In genomic region chr4:99032921-99033320, GRCm38 (mm10) we compare ENCODE assay signal across 14 mouse cellular contexts. TPM values are rescaled to one million over a fixed set of nuclear protein-coding genes. Genes with fewer than 3 reads are reported as not detected.
DNase-seq lines count a peak whose midpoint lies in the region; ATAC-seq and TF ChIP-seq lines count a peak whose summit lies in the region.
"Had no signal": no experiment of that assay in that cellular context is flagged by ENCODE, and none has a peak within 500 bp of the region (broad histone marks: within the 10 kb centered on the region; RNA-seq: fewer than 3 reads in every experiment).

No protein-coding gene starts in this region.

- DNase-seq in liver = peak; percentile 30
- DNase-seq in liver, embryonic 11.5 days (ENCODE audit: low spot score) = no peak
- DNase-seq in liver, adult 2 months (ENCODE audit: extremely low read depth, low read depth, low spot score) = peak; percentile 80
- no peak for DNase-seq in gastrocnemius, adult 8-10 months (ENCODE audit: low spot score in 2 of 2)
- DNase-seq in forebrain, embryonic 14.5 days (ENCODE audit: low spot score) = no peak
- DNase-seq in gastrocnemius, adult 2 months = no peak
- DNase-seq: cerebellum, adult 9-11 months; thymus, postnatal 14 days had no signal

- no peaks in the 10 kb centered on the region for H3K36me3 ChIP-seq in liver, embryonic 11.5 days (ENCODE audit: control insufficient read depth, insufficient read depth, low read length)
- H3K36me3 ChIP-seq in liver, adult 2 months (ENCODE audit: control insufficient read depth, insufficient read depth, low read length) = peaks cover 24% of the 10 kb centered on the region
- H3K36me3 ChIP-seq in forebrain, embryonic 14.5 days (ENCODE audit: control insufficient read depth, insufficient read depth, low read length) = no peaks in the 10 kb centered on the region
- H3K36me3 ChIP-seq: embryonic facial prominence, embryonic 13.5 days had no signal

- H3K27ac ChIP-seq in liver, embryonic 11.5 days (ENCODE audit: low read depth, low read length) = no peak overlapping the region
- peak overlapping the region; percentile 34 for H3K27ac ChIP-seq in liver, adult 2 months (replicated peaks; ENCODE audit: insufficient read depth, low read depth, low read length)
- H3K27ac ChIP-seq in forebrain, embryonic 14.5 days (ENCODE audit: low read depth, low read length) = no peak overlapping the region
- no peak overlapping the region for H3K27ac ChIP-seq in gastrocnemius, adult 2 months
- H3K27ac ChIP-seq: embryonic facial prominence, embryonic 13.5 days; limb, embryonic 10.5 days had no signal

- H3K4me1 ChIP-seq in liver, embryonic 11.5 days (replicated peaks; ENCODE audit: control insufficient read depth, insufficient read depth, low read length) = no peaks in the 10 kb centered on the region
- peaks cover 13% of the 10 kb centered on the region; the same call in 1 of the 2 replicates for H3K4me1 ChIP-seq in liver, adult 2 months (ENCODE audit: control insufficient read depth, insufficient read depth, low read length)
- H3K4me1 ChIP-seq in forebrain, embryonic 14.5 days (ENCODE audit: control insufficient read depth, insufficient read depth, low read length) = no peaks in the 10 kb centered on the region
- H3K4me1 ChIP-seq: embryonic facial prominence, embryonic 13.5 days; limb, embryonic 10.5 days had no signal

- no peak overlapping the region; the same call in 1 of the 2 replicates for H3K4me2 ChIP-seq in liver, embryonic 11.5 days
- no peak overlapping the region for H3K4me2 ChIP-seq in forebrain, embryonic 14.5 days (ENCODE audit: low read length)
- H3K4me2 ChIP-seq: embryonic facial prominence, embryonic 13.5 days had no signal

- no peak for TF ChIP-seq CTCF in liver, adult 2 months (IDR thresholded peaks at IDR 0.05; ENCODE audit: low read depth, low read length)
- no peak for TF ChIP-seq CTCF in gastrocnemius, adult 2 months (IDR thresholded peaks at IDR 0.05)

- no peak overlapping the region for H3K9ac ChIP-seq in liver, embryonic 11.5 days (ENCODE audit: low read depth, low read length)
- H3K9ac ChIP-seq in liver, adult 2 months (ENCODE audit: low read depth, low read length) = peak overlapping the region; percentile 29; the same call in 1 of the 2 replicates
- H3K9ac ChIP-seq in forebrain, embryonic 14.5 days (ENCODE audit: low read length) = no peak overlapping the region
- H3K9ac ChIP-seq: embryonic facial prominence, embryonic 13.5 days had no signal

- no peaks in the 10 kb centered on the region for H3K27me3 ChIP-seq in liver, embryonic 11.5 days (replicated peaks; ENCODE audit: control insufficient read depth, insufficient read depth, low read length)
- no peaks in the 10 kb centered on the region for H3K27me3 ChIP-seq in liver, adult 2 months (ENCODE audit: control insufficient read depth, insufficient read depth, low read length)
- H3K27me3 ChIP-seq in forebrain, embryonic 14.5 days (replicated peaks; ENCODE audit: control insufficient read depth, insufficient read depth, low read length) = no peaks in the 10 kb centered on the region
- H3K27me3 ChIP-seq: embryonic facial prominence, embryonic 13.5 days had no signal

- no peaks in the 10 kb centered on the region for H3K79me2 ChIP-seq in liver, adult 2 months (ENCODE audit: control insufficient read depth, insufficient read depth, low read length)

- H3K4me3 ChIP-seq in liver, embryonic 11.5 days (ENCODE audit: low read depth, low read length) = no peak overlapping the region
- peak overlapping the region; percentile 31 for H3K4me3 ChIP-seq in liver, adult 2 months (ENCODE audit: insufficient read depth, low read depth, low read length)
- no peak overlapping the region for H3K4me3 ChIP-seq in forebrain, embryonic 14.5 days (ENCODE audit: low read depth, low read length)
- H3K4me3 ChIP-seq in gastrocnemius, adult 2 months = no peak overlapping the region
- H3K4me3 ChIP-seq: embryonic facial prominence, embryonic 13.5 days; limb, embryonic 10.5 days had no signal

- WGBS in liver, embryonic 11.5 days = 43% methylated on average over 4 of the region's 4 CpGs
- WGBS in liver, adult 2 months = 15% methylated on average over 4 of the region's 4 CpGs
- WGBS in forebrain, embryonic 14.5 days = 82% methylated on average over 4 of the region's 4 CpGs

- intact Hi-C loops in gastrocnemius, adult 2 months (cut with DNase I) = no loop called here

- no peak for TF ChIP-seq POLR2A in liver, adult 2 months (IDR thresholded peaks at IDR 0.05; ENCODE audit: extremely low read depth, insufficient read depth, low read length)

- no peaks in the 10 kb centered on the region for H3K9me3 ChIP-seq in liver, embryonic 11.5 days (ENCODE audit: control insufficient read depth, low read length)
- H3K9me3 ChIP-seq in forebrain, embryonic 14.5 days (replicated peaks; ENCODE audit: control insufficient read depth, low read length) = no peaks in the 10 kb centered on the region
- H3K9me3 ChIP-seq: embryonic facial prominence, embryonic 13.5 days; limb, embryonic 10.5 days had no signal

- no peak for ATAC-seq in liver, embryonic 11.5 days (replicated peaks; ENCODE audit: low FRiP score)
- peak; percentile 96 for ATAC-seq in common myeloid progenitor, adult 5-6 weeks (replicated peaks; ENCODE audit: low read depth, poor library complexity, severe bottlenecking)
- peak; percentile 95 for ATAC-seq in megakaryocyte, adult 5-6 weeks (ENCODE audit: poor library complexity, severe bottlenecking)
- ATAC-seq in forebrain, embryonic 14.5 days = no peak
- ATAC-seq: midbrain, embryonic 16.5 days had no signal

RNA-seq across cellular contexts. Expression of gene Angptl3, which starts 2.2 kb away (rescaled TPM):
- polyA plus RNA-seq in liver, embryonic 11.5 days (2014; fragmentation: Nextera tagmentation; extraction: Ambion mirVana) = 12.1 and 13.9 TPM in 2 replicates
- 0.27 and 1.1 TPM in 2 replicates for total RNA-seq in common myeloid progenitor, adult 5-6 weeks (2017)
- total RNA-seq in liver, adult 2 months (2014; rRNA removed) = 520 and 564 TPM in 2 replicates
- 164 and 201 TPM in 2 replicates for polyA plus RNA-seq in liver, adult 2 months (2012; rRNA removed)
- total RNA-seq in megakaryocyte, adult 5-6 weeks (2015) = not detected in 2 replicates
- total RNA-seq in megakaryocyte, adult 5-6 weeks (2017) = 1.2 TPM in 1 of 2 replicates, not detected in the other
- total RNA-seq in gastrocnemius, adult 8-10 months (2022) = under 1 TPM in 1 of 4 experiments, not detected in 3; 0.46 TPM
- polyA plus RNA-seq in forebrain, embryonic 14.5 days (2014; fragmentation: Nextera tagmentation; extraction: Ambion mirVana) = 0.36 and 0.73 TPM in 2 replicates
- total RNA-seq in gastrocnemius, adult 2 months (2021) = not detected
- total RNA-seq: neutrophil, adult 5-6 weeks had no signal

Comparison
In these comparisons a context has a peak if more than half of its experiments do, and no peak if none do; other contexts are left out.
1. DNase-seq: peak in liver (single experiment) and liver, adult 2 months (single experiment); none in liver, embryonic 11.5 days (single experiment), gastrocnemius, adult 8-10 months (0 of 2), forebrain, embryonic 14.5 days (single experiment) and gastrocnemius, adult 2 months (single experiment).
2. ATAC-seq: peak in common myeloid progenitor, adult 5-6 weeks (single experiment) and megakaryocyte, adult 5-6 weeks (single experiment); none in liver, embryonic 11.5 days (single experiment) and forebrain, embryonic 14.5 days (single experiment).
3. RNA of gene Angptl3, which starts 2.2 kb away (total RNA-seq): 520 to 564 TPM in liver, adult 2 months; 0.27 to 1.1 TPM in common myeloid progenitor, adult 5-6 weeks, 0.46 TPM in gastrocnemius, adult 8-10 months, 1.2 TPM in megakaryocyte, adult 5-6 weeks and not detected in gastrocnemius, adult 2 months; every median in the first group is over 100 times any median in the second.